Mouse (Mus musculus): ENCODE results near the gene Unc5a.

Unc5a gene

DNA sequence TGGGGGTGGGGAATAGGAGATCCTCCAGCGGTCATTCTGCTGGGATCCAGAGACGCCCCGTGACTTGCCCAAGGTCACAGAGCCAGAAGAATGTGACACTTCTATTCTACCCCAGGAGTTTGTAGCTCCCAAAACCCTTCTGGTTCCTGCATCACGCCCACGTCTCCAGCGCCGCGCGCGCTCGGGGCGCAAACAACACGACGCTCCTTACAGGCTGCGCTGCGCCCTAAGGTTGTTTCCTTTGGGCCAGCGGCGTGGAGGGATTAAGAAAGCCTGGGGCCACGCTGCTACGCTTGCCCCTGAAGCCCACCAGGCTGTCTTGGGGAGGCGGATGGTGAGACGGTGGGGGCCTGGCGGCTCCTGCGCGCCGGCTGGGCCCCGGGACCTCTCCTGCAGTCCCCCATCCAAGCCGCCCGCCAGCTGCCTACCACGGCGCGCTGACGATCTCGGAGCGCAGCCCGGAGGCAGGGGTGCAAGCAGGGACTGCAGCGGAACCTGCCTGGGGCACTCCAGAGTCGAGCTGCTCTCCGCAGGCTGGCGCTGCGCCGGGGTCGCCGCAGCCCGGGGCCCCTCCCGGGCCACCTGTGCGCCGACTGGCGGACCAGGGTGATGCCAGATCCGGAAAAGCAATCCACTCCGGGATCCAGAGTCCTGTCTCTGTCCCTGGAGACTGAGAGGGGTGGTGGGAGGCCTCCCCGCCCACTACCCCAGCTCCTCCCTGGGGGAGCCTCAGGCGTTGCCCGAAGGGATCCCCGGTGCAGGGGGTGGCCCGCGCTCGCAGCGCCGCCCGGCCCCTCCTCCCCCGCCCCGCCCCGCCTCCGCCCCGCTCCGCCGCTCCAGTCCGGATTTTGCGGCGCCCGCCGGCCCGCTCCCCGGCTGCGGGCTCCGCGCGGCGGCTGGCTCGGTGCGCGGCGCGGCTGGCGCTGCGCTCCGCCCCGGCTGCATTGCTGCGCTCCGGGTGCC is at the start of gene Unc5a:
Unc5a (plus strand) TSS at position 881 of the 963 bp plus-strand sequence.
- DNase-seq = peak; percentile 85

GRCm38 (mm10) chr13:54912053-54912452 is 37.2 kb upstream of the Unc5a start:
- DNase-seq = no peak

DNA sequence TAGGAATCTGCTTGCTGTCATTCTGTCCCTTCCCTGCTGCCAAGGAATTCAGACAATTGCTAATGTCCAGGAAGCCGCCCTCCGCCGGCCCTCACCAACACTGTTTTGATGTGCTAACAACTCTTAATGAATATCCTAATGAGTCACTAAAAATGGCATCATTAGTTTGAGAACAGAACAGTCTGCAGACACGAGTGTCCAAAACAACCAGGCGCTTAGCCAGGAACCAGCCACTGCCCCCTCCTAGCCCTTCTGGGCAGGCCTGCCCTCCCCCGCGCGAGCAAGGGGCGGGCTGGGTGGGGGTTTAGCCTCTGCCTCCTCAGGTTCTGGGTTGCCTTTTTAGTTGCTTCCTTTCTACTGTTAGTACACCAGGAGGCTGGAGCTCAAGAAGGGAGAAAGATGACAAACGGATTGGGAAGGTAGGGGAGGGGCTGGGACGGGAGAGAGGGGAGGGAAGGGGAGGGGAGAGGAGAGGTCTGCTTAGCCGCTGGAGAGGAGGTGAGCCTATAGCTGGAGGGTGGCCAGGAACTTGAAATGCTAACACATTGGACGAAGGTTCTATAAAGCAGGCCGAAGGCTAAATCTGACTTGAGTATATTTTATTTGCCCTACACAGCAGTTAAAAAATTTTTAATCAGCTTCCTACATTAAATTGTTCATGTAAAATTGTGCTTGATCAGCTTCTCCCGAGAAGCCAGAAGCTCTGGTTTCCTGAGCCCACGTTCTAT is 36.2 kb upstream of the Unc5a start:
- no peak for DNase-seq

GRCm38 (mm10) chr13:54916644-54917043 is 32.6 kb upstream of the Unc5a start:
- no peak for DNase-seq

DNA sequence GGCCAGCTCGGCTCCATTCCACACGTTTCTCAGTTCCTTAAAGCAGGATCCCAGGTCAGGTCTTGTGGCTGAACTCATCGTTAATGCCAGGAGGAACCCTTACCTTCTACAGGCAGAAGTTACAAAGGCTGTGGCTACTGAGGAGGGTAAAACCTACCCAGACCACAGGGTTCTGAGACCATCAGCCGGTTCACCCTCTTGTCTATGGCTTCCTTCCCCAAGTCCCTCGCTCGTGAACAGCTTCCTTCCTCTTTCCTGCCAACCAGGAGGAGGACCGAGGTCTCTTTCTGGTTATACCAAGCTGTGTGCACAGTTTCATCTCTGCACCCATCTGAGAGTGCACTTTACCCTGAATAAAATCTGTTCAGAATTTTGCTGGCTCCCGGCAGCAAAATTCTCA is 30.3 kb upstream of the Unc5a start:
- no peak for DNase-seq

GRCm38 (mm10) chr13:54919666-54920065 is 29.5 kb upstream of the Unc5a start:
- no peak for DNase-seq

- no peak for DNase-seq
Measured at GRCm38 (mm10) chr13:54921700-54922099, 27.5 kb upstream of the Unc5a start.

DNA sequence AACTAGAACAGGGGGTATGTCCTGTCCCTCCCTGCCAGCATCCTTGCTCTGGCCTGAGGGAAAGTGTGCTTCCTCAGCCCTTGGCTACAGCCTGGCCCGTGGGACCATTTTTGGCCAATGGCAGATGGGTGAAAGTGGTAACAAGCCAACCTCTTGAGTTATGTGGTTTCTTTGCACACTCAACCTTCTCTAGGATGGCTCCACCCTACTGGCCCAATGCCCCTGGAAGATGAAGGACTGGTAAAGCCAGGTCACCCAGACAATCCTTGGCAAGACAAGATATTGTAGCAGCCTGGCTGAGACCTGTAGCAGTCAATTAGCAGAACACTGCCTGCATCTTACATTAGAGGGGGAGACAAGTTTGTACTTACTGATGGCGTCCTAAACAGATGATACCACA is 25.5 kb upstream of the Unc5a start:
- no peak for DNase-seq

GRCm38 (mm10) chr13:54925466-54925865 is 23.7 kb upstream of the Unc5a start:
- no peak for DNase-seq

GRCm38 (mm10) chr13:54926654-54927053 is 22.6 kb upstream of the Unc5a start:
- DNase-seq = peak; percentile 71

DNA sequence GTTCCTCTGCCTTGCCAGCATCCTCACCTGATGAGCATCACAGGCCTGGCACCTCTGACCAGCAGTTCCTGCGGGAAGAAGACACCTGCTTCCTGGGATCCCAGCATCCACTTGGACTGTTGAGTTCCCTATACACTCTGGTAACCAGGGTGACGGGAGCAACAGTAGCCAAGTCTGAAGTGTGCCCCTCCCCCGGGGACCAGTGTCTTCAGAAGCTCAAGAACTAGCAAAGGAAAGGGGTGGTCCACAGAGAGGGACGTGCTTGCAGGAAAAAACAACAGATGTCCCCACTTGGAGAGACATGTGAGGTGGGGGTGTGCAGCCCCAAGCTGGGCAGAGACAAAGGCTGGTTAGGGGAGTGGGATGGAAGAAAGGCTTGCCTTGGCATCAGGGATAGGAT is 19.1 kb upstream of the Unc5a start:
- DNase-seq = no peak

GRCm38 (mm10) chr13:54934873-54935272 is 14.3 kb upstream of the Unc5a start:
- no peak for DNase-seq

- peak; percentile 35 for DNase-seq
Measured at GRCm38 (mm10) chr13:54936173-54936572, 13.0 kb upstream of the Unc5a start.

DNA sequence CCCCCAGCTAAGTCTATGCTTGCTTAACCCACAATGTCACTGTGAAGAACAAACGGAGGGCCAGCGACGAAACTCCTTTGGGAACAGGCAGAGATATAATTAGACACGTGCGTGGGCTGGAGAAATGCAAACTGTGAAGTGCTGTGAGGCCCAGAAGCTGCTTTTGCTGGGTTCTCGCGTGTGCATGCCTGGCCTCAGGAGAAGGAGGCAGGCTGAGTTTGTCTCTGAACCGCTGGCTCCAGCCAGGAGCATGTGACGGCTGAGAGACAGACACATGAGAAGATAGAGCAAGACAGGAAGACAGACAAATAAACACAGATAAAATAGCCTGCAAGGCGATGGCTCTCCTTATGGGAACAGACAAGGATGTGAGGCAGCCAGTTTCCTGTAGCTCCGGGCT is 11.3 kb upstream of the Unc5a start:
- no peak for DNase-seq

DNA sequence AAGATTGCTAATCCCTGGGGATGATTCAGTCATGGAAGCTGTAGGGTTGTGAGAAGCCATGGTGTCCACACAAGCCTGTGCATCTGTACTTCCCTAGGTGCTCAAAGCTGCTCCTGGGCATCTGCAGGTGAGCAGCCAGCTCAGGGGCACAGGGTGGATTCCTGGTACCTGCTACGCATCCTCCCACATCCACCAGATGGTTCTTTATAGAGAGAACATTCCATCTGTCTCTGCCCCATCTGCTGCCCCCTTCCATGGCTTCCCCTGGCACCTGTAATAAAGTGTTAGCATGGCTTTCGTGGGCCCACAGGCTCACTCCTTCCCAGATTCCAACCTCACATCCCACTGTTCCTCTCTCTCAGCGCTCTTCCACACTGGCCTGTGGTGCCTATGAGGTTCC is 10.7 kb upstream of the Unc5a start:
- DNase-seq = no peak

DNA sequence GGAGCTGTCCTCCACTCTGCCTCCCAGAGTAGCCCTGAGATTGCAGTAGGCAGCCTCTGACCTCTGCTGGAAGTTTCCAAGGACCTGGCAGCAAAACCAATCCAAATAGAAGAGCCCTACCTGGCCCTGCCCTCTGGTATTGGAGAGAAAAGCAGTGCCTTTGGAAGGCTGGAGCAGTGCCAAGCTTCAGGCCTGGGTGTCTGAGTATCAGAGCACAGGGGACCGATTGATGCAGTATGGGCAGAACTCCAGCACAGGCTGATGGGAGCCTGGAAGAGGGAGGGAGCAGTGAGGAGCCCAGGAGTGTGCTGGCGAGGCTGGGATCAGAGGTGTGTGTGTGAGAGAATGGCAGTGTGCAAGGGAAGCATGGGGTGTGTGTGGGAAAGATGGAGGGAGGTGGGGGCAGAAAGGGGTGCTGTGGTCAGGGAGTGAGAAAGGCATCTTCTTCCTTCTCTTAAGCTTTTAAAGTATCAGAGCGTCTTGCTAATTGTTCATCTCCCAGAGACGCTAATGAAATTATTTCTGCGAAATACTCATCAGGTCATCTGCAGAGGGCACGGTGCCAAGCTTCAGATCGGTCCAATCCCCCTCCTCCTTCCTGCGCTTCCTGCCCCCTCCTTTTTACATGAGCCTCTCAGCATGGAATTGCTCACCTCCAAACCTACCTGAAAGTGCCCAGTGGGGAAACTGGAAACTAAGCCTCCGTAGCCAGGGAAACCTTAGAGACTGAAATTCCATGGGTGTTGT is 4.6 kb upstream of the Unc5a start:
- no peak for DNase-seq

DNA sequence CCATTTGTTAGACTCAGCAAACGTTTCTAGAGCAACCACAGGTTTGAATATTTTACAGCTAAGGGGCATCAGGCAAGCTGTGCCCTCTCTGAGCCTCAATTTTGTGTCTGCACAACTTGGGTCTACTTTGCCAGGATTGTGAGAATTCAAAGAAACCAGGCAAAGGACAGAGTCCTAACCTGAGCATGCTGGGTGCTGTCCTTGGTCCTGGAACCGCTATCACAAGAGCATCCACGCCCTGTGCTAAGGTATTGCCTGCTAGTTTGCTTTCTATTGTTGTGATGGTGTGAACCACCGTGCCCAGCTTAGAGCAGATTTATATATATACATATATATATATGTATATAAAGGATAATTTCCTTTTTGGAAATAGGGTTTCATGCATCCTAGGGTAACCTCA is 3.9 kb upstream of the Unc5a start:
- DNase-seq = no peak

GRCm38 (mm10) chr13:54946406-54946805 is 2.8 kb upstream of the Unc5a start:
- DNase-seq = no peak

DNA sequence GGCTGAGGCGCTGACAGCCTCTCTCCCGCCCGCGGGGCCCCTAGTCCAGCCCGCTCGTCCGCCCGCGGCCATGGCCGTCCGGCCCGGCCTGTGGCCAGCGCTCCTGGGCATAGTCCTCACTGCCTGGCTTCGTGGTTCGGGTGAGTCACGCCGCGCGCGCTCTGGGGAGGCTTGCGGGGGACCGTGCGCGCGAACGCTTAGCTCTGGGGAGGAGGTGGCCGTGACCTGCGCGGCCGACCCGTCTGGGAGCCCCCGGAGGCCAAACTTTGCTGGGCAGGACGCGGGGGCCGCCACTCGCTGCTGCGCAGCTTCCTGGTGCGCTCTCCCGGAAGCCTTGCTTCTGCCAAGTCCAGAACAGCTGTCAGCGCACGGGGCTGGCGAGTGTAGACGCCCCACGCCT is 381 bp downstream of the Unc5a start:
- DNase-seq = peak; percentile 72

GRCm38 (mm10) chr13:54950131-54950530 is 920 bp downstream of the Unc5a start:
- no peak for DNase-seq

DNA sequence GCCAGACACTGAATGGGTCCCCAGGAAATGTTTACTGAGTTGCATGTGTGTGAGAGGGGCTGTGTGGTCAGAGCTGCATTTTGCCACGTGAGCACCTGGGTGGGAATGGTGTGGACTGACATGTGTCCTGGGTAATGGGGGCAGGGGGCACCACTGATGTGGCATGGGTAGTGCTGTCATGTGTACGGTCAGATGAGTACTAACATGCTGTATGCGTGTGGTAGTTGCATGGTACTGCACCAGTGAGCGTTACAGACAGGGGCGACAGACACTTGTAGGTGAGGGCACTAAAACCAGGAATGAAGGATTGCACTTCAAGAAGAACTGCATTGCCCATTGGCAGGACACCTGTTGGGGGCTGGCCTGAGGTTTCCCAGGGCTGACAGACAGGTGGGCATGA is 2.0 kb downstream of the Unc5a start:
- DNase-seq = no peak

DNA sequence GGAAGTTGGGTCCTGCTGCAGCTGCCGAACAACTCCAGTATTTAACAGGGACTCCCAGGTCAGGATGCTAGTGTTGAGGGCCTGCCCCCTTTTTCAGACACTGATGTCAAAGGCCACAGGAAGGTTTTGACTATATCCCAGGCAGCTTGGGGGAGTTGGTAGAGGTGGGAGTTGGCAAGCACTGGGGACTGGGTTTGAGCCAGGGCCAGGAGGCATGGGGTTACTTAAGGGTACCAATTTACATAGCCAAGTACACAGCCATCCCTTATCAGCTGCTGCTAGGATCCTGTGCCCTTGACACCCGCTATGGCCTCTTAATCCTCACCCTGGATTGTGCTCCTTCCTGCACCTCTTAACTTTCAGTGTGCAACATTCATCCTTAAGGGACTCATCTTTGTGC is 5.5 kb downstream of the Unc5a start:
- DNase-seq = no peak

- no peak for DNase-seq
Measured at GRCm38 (mm10) chr13:54955695-54956471, 6.7 kb downstream of the Unc5a start.
